Mouse (Mus musculus): ENCODE measurements at regions not wholly inside any gene's neighbourhood (a gene's known extent, or its start where the extent isn't known, plus 50 kb on each side); places are given as distances from the start of the nearest gene placed in this dataset.

DNA sequence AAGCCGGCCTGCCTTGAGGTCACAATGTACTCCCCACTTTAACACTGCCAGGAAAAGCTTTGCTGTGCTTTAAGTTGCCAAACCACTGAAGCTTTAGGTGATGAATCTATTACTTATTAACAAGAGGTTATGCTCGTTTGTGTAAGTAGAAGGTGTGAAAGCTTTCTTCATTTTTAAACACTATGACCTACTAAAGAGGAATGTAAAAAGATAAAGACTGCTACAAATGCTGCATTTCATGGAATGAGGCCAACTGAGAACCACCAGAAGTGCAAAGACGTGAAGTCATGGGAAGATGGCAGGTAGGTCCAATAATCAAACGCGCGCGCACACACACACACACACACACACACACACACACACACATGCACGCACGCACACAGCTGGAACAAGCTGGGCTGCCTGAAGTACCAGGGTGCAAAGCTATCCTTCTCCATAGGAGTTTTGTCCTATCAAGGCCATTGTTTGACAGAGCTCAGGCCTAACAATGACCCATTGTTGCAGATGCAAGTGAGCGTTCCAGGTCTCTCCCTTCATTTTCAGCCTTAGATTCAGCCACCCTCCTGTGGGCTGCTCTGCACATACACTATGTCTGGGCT lies 85.3 kb upstream of the Gm37988 start:
- in situ Hi-C loops (cut with MboI; ENCODE audit: low sequenced_read_pairs in 2 of 2, unreplicated experiment in 2 of 2): no loop called here
- no peaks in the 10 kb centered on the region for H3K36me3 ChIP-seq (ENCODE audit: control insufficient read depth, insufficient read depth, low read length, poor library complexity, severe bottlenecking)
- H3K4me1 ChIP-seq (ENCODE audit: control insufficient read depth in 2 of 2, insufficient read depth in 2 of 2, low read length in 2 of 2, poor library complexity in 1 of 2): no peaks in the 10 kb centered on the region
- H3K9ac ChIP-seq (ENCODE audit: insufficient read depth, low read depth, low read length, poor library complexity, severe bottlenecking): no peak overlapping the region
- H3K27ac ChIP-seq (ENCODE audit: insufficient read depth, low read depth, low read length, poor library complexity, severe bottlenecking): no peak overlapping the region
- no peak overlapping the region for H3K4me3 ChIP-seq (ENCODE audit: insufficient read depth in 1 of 2, low read depth in 1 of 2, low read length in 2 of 2, poor library complexity in 1 of 2, severe bottlenecking in 1 of 2)
- no peak for DNase-seq (ENCODE audit: low read depth, low spot score)
- no peak for TF ChIP-seq MAFK (IDR thresholded peaks at IDR 0.05; ENCODE audit: insufficient read depth, low read depth, low read length)
- no peak for TF ChIP-seq HCFC1 (IDR thresholded peaks at IDR 0.05; ENCODE audit: borderline replicate concordance, insufficient read depth, low read length)
- no peak for TF ChIP-seq ZNF384 (IDR thresholded peaks at IDR 0.05; ENCODE audit: low read depth, low read length)
- no peak for TF ChIP-seq ZC3H11A (IDR thresholded peaks at IDR 0.05; ENCODE audit: borderline replicate concordance, low read depth, low read length)
- no peak for TF ChIP-seq CHD2 (IDR thresholded peaks at IDR 0.05; ENCODE audit: low read depth, low read length)
- no peaks in the 10 kb centered on the region for H3K9me3 ChIP-seq (ENCODE audit: control insufficient read depth, insufficient read depth, low read depth, low read length)
